Comparison of ENCODE assay signal across 8 mouse cellular contexts in the genomic region with DNA sequence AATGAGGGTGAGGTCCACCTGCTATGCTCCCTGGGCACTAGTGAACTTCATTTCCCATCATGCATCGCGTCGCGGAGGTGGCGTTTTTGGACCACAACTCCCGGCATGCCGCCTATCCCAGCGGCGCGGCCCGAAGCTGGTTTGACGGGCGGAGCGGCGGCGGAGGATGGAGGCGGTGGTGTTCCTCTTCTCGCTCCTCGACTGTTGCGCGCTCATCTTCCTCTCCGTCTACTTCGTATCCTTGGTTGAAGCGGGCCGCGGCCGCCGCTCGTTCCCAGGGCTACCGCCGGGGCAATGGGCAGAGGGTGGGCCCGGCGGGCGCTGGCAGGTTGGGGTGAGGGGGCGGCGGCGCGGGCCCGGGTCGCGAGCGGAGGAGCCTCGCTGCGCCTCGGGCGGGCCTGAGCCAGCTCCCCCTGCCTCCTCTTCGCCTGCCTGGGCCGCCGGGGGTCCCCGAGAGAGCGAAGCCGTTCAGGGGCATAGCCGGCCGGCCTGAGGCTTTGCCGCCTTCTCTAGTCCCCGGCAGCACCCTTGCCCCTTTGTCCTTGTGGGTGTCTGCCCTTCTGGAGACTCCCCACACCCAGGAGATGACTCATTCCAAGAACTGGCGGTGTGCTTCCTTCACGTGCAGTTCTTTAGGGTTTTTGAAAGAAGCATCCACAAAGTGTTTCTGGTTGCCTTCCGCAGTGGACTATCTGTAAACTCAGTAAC. TPM values are rescaled to one million over a fixed set of nuclear protein-coding genes. Genes with fewer than 3 reads are reported as not detected.
A peak's percentile ranks its signal among the peaks of the same experiment; 100 is the strongest.
DNase-seq lines count a peak whose midpoint lies in the region; ATAC-seq and TF ChIP-seq lines count a peak whose summit lies in the region.

No protein-coding gene starts in this region.

- under 1% methylated on average over 59 of the region's 59 CpGs for WGBS in forebrain, embryonic 11.5 days
- WGBS in heart, postnatal 0 days, result under 1% methylated on average over 51 of the region's 59 CpGs
- under 1% methylated on average over 59 of the region's 59 CpGs for WGBS in liver, embryonic 16.5 days (ENCODE audit: insufficient replicate concordance)
- under 1% methylated on average over 52 of the region's 59 CpGs for WGBS in neural tube, embryonic 13.5 days

- no peaks in the 10 kb centered on the region for H3K4me1 ChIP-seq in forebrain, embryonic 11.5 days (replicated peaks; ENCODE audit: control insufficient read depth, insufficient read depth, low read length)
- 0 out of 2 replicates have a peak, but pooled peaks cover 5% of the 10 kb centered on the region for H3K4me1 ChIP-seq in heart, postnatal 0 days (ENCODE audit: control insufficient read depth, insufficient read depth)
- H3K4me1 ChIP-seq in liver, embryonic 16.5 days (ENCODE audit: control insufficient read depth, low read depth, low read length), result peaks cover 43% of the 10 kb centered on the region
- peaks cover 17% of the 10 kb centered on the region for H3K4me1 ChIP-seq in neural tube, embryonic 13.5 days (replicated peaks)
- H3K4me1 ChIP-seq in testis, adult 2 months (ENCODE audit: control insufficient read depth, insufficient read depth, low read length), result peaks cover 2% of the 10 kb centered on the region; the same call in 1 of the 2 replicates

- no peak for TF ChIP-seq CTCF in heart, postnatal 0 days (IDR thresholded peaks at IDR 0.05; ENCODE audit: low read depth)
- 0 out of 2 replicates have a peak, but pooled peaks have one; percentile 7 for TF ChIP-seq CTCF in testis, adult 2 months (IDR thresholded peaks at IDR 0.05; ENCODE audit: control insufficient read depth, insufficient read depth, insufficient replicate concordance, low read depth, low read length)

- no peak for TF ChIP-seq EP300 in heart, postnatal 0 days (IDR thresholded peaks at IDR 0.05; ENCODE audit: low read depth)

- ATAC-seq in forebrain, embryonic 11.5 days (replicated peaks; ENCODE audit: low FRiP score), result peak; percentile 93
- peak; percentile 88 for ATAC-seq in heart, postnatal 0 days (ENCODE audit: insufficient read depth, low read depth)
- peak; percentile 89 for ATAC-seq in liver, embryonic 16.5 days (ENCODE audit: low read depth)
- ATAC-seq in neural tube, embryonic 13.5 days (ENCODE audit: low read depth), result peak; percentile 95

- peak; percentile 86 for TF ChIP-seq POLR2A in testis, adult 2 months (IDR thresholded peaks at IDR 0.05; ENCODE audit: control insufficient read depth, low read depth, low read length)

- H3K27me3 ChIP-seq in forebrain, embryonic 11.5 days (ENCODE audit: control insufficient read depth, insufficient read depth, low read length), result no peaks in the 10 kb centered on the region
- H3K27me3 ChIP-seq in heart, postnatal 0 days (ENCODE audit: control insufficient read depth, insufficient read depth, low read length), result no peaks in the 10 kb centered on the region
- no peaks in the 10 kb centered on the region for H3K27me3 ChIP-seq in liver, embryonic 16.5 days (ENCODE audit: control insufficient read depth, insufficient read depth, low read depth, low read length)
- no peaks in the 10 kb centered on the region for H3K27me3 ChIP-seq in neural tube, embryonic 13.5 days
- no peaks in the 10 kb centered on the region for H3K27me3 ChIP-seq in testis, adult 2 months (ENCODE audit: control insufficient read depth, insufficient read depth, low read length)

- H3K9me3 ChIP-seq in forebrain, embryonic 11.5 days (ENCODE audit: control insufficient read depth, low read length), result no peaks in the 10 kb centered on the region
- H3K9me3 ChIP-seq in heart, postnatal 0 days (replicated peaks; ENCODE audit: control insufficient read depth, low read length), result no peaks in the 10 kb centered on the region
- H3K9me3 ChIP-seq in liver, embryonic 16.5 days (replicated peaks; ENCODE audit: control insufficient read depth, low read length), result no peaks in the 10 kb centered on the region
- no peaks in the 10 kb centered on the region for H3K9me3 ChIP-seq in neural tube, embryonic 13.5 days

- DNase-seq in CD8-positive naive resting alpha-beta T cell, adult 2 months (ENCODE audit: low read depth in 2 of 2, low spot score in 2 of 2), result peak; percentile 77 to 84
- DNase-seq in c-Kit-positive CD71-negative TER-119-negative erythroid progenitor cells, embryonic 14.5 days (ENCODE audit: low read depth), result peak; percentile 87
- DNase-seq in forebrain, embryonic 11.5 days (ENCODE audit: low spot score), result peak; percentile 94
- peak; percentile 87 for DNase-seq in heart, postnatal 0 days (ENCODE audit: low spot score)
- DNase-seq in kidney, postnatal 4 days, result peak; percentile 94 to 96

- no peaks in the 10 kb centered on the region for H3K36me3 ChIP-seq in forebrain, embryonic 11.5 days (ENCODE audit: control insufficient read depth, insufficient read depth, low read length)
- peaks cover 15% of the 10 kb centered on the region for H3K36me3 ChIP-seq in heart, postnatal 0 days (replicated peaks; ENCODE audit: control insufficient read depth, insufficient read depth, low read length)
- H3K36me3 ChIP-seq in liver, embryonic 16.5 days (ENCODE audit: control insufficient read depth, insufficient read depth), result peaks cover 4% of the 10 kb centered on the region; the same call in 1 of the 2 replicates
- peaks cover 21% of the 10 kb centered on the region for H3K36me3 ChIP-seq in neural tube, embryonic 13.5 days
- no peaks in the 10 kb centered on the region for H3K36me3 ChIP-seq in testis, adult 2 months (ENCODE audit: control insufficient read depth, insufficient read depth, low read length)

- peak overlapping the region; percentile 55 for H3K4me2 ChIP-seq in forebrain, embryonic 11.5 days (ENCODE audit: low read depth, low read length, severe bottlenecking)
- peak overlapping the region; percentile 85 for H3K4me2 ChIP-seq in heart, postnatal 0 days (ENCODE audit: low read depth, low read length)
- peak overlapping the region; percentile 76 for H3K4me2 ChIP-seq in liver, embryonic 16.5 days (ENCODE audit: low read depth, low read length)
- peak overlapping the region; percentile 85 for H3K4me2 ChIP-seq in neural tube, embryonic 13.5 days

- peak overlapping the region; percentile 94 for H3K9ac ChIP-seq in forebrain, embryonic 11.5 days (ENCODE audit: low read length)
- peak overlapping the region; percentile 87 for H3K9ac ChIP-seq in heart, postnatal 0 days (replicated peaks; ENCODE audit: low read depth, low read length)
- H3K9ac ChIP-seq in liver, embryonic 16.5 days (ENCODE audit: low read depth, low read length), result peak overlapping the region; percentile 87
- peak overlapping the region; percentile 91 for H3K9ac ChIP-seq in neural tube, embryonic 13.5 days

- H3K4me3 ChIP-seq in forebrain, embryonic 11.5 days (ENCODE audit: low read depth, low read length), result peak overlapping the region; percentile 90
- H3K4me3 ChIP-seq in heart, postnatal 0 days (ENCODE audit: low read depth, low read length), result peak overlapping the region; percentile 94
- peak overlapping the region; percentile 82 for H3K4me3 ChIP-seq in liver, embryonic 16.5 days (ENCODE audit: low read depth, low read length)
- H3K4me3 ChIP-seq in neural tube, embryonic 13.5 days, result peak overlapping the region; percentile 83
- H3K4me3 ChIP-seq in testis, adult 2 months (ENCODE audit: control insufficient read depth, low read depth, low read length), result peak overlapping the region; percentile 98

- H3K27ac ChIP-seq in forebrain, embryonic 11.5 days (ENCODE audit: low read depth, low read length), result peak overlapping the region; percentile 78
- peak overlapping the region; percentile 72 for H3K27ac ChIP-seq in heart, postnatal 0 days (ENCODE audit: low read depth)
- peak overlapping the region; percentile 78 for H3K27ac ChIP-seq in liver, embryonic 16.5 days (ENCODE audit: low read length)
- H3K27ac ChIP-seq in neural tube, embryonic 13.5 days (replicated peaks), result peak overlapping the region; percentile 92
- peak overlapping the region; percentile 91 for H3K27ac ChIP-seq in testis, adult 2 months (ENCODE audit: control insufficient read depth, insufficient read depth, low read depth, low read length)

RNA-seq across cellular contexts. Expression of a gene that starts 6.5 kb away (rescaled TPM):
- polyA plus RNA-seq in forebrain, embryonic 11.5 days (2014; fragmentation: Nextera tagmentation; extraction: Ambion mirVana), result 89.9 and 96.5 TPM in 2 replicates
- total RNA-seq in heart, postnatal 0 days (2014; rRNA removed; ENCODE audit: low replicate concordance), result 26.2 and 60.1 TPM in 2 replicates
- 123 and 136 TPM in 2 replicates for polyA plus RNA-seq in heart, postnatal 0 days (2015; fragmentation: Nextera tagmentation; extraction: Ambion mirVana)
- polyA plus RNA-seq in liver, embryonic 16.5 days (2015; fragmentation: Nextera tagmentation; extraction: Ambion mirVana), result 45.5 and 51.5 TPM in 2 replicates
- polyA plus RNA-seq in neural tube, embryonic 13.5 days (2015; fragmentation: Nextera tagmentation; extraction: Ambion mirVana), result 61.0 and 65.5 TPM in 2 replicates
- 5.5 and 6.0 TPM in 2 replicates for polyA plus RNA-seq in testis, adult 2 months (2012; rRNA removed)

RNA-seq across cellular contexts. Expression of a gene that starts 7.0 kb away (rescaled TPM):
- polyA plus RNA-seq in forebrain, embryonic 11.5 days (2014; fragmentation: Nextera tagmentation; extraction: Ambion mirVana), result 41.9 and 48.5 TPM in 2 replicates
- 8.4 and 13.9 TPM in 2 replicates for total RNA-seq in heart, postnatal 0 days (2014; rRNA removed; ENCODE audit: low replicate concordance)
- polyA plus RNA-seq in heart, postnatal 0 days (2015; fragmentation: Nextera tagmentation; extraction: Ambion mirVana), result 8.3 and 8.8 TPM in 2 replicates
- polyA plus RNA-seq in liver, embryonic 16.5 days (2015; fragmentation: Nextera tagmentation; extraction: Ambion mirVana), result 9.3 and 10.0 TPM in 2 replicates
- 38.8 and 40.4 TPM in 2 replicates for polyA plus RNA-seq in neural tube, embryonic 13.5 days (2015; fragmentation: Nextera tagmentation; extraction: Ambion mirVana)
- 5.2 and 6.2 TPM in 2 replicates for polyA plus RNA-seq in testis, adult 2 months (2012; rRNA removed)

Comparison
In these comparisons a context has a peak if more than half of its experiments do, and no peak if none do; other contexts are left out.
1. Peak in every context shown above with its lines: DNase-seq, ATAC-seq, H3K4me3 ChIP-seq and H3K27ac ChIP-seq.